Mouse (Mus musculus) hindbrain, embryonic 11.5 days (tissue): ENCODE results near the gene 2410015M20Rik. TPM values are rescaled to one million over a fixed set of nuclear protein-coding genes. Genes with fewer than 3 reads are reported as not detected.
A peak's percentile ranks its signal among the peaks of the same experiment; 100 is the strongest.

Experiments
- ATAC-seq: fragments of 200-750 bp; cut with Nextera tagmentation; 2 replicates; pipeline ENCODE4 v1.8.0; 2017; ENCODE audit warnings: mild to moderate bottlenecking, moderate TSS enrichment, moderate library complexity; ENCODE audit not compliant: low FRiP score
- DNase-seq: peaks from one replicate; pipeline ENCODE4 v3.0.0-alpha.2; 2015; ENCODE audit warnings: low spot score
- H3K27ac ChIP-seq: fragments of 300-500 bp; sonication (generic); 2 replicates; pipeline ENCODE4 v1.5.1; 2014; ENCODE audit warnings: mild to moderate bottlenecking, low read depth, low read length
- H3K27me3 ChIP-seq: fragments of 300-500 bp; sonication (generic); 2 replicates; pipeline ENCODE4 v1.6.1; 2014; ENCODE audit warnings: mild to moderate bottlenecking, low read length, moderate library complexity, mixed read lengths; ENCODE audit not compliant: control insufficient read depth, insufficient read depth
- H3K36me3 ChIP-seq: fragments of 300-500 bp; sonication (generic); 2 replicates; pipeline ENCODE4 v1.6.1; 2014; ENCODE audit warnings: mild to moderate bottlenecking, low read length, moderate library complexity, mixed read lengths; ENCODE audit not compliant: control insufficient read depth, insufficient read depth
- H3K4me1 ChIP-seq: fragments of 300-500 bp; sonication (generic); replicated peaks from 2 replicates; pipeline ENCODE4 v1.6.1; 2014; ENCODE audit warnings: low read length, mixed read lengths; ENCODE audit not compliant: control insufficient read depth, insufficient read depth
- H3K4me2 ChIP-seq: fragments of 300-500 bp; sonication (generic); replicated peaks from 2 replicates; pipeline ENCODE4 v1.6.1; 2014; ENCODE audit warnings: mild to moderate bottlenecking, low read depth, low read length
- H3K4me3 ChIP-seq: fragments of 300-500 bp; sonication (generic); 2 replicates; pipeline ENCODE4 v1.5.1; 2014; ENCODE audit warnings: low read depth, low read length
- H3K9ac ChIP-seq: fragments of 300-500 bp; sonication (generic); 2 replicates; pipeline ENCODE4 v1.6.1; 2014; ENCODE audit warnings: low read depth, low read length
- H3K9me3 ChIP-seq: fragments of 300-500 bp; sonication (generic); 2 replicates; pipeline ENCODE4 v1.6.1; 2016; ENCODE audit warnings: low read length; ENCODE audit not compliant: control insufficient read depth
- WGBS: fragments of 180-500 bp; shearing (Covaris S2); extraction: QIAGEN DNeasy Blood & Tissue Kit; methylation state at CpG from one replicate; pipeline ENCODE4 v1.1.7; 2014; 5-methylcytosine and 5-hydroxymethylcytosine counted together
- polyA plus RNA-seq: library from polyadenylated mRNA; unstranded; fragments of >200 nt; fragmentation: Nextera tagmentation; extraction: Ambion mirVana; gene quantifications from 2 replicates; pipeline ENCODE4 v1.2.1, GENCODE M21; 2014

2410015M20Rik gene
- polyA plus RNA-seq, result 184 and 192 TPM in 2 replicates

DNA sequence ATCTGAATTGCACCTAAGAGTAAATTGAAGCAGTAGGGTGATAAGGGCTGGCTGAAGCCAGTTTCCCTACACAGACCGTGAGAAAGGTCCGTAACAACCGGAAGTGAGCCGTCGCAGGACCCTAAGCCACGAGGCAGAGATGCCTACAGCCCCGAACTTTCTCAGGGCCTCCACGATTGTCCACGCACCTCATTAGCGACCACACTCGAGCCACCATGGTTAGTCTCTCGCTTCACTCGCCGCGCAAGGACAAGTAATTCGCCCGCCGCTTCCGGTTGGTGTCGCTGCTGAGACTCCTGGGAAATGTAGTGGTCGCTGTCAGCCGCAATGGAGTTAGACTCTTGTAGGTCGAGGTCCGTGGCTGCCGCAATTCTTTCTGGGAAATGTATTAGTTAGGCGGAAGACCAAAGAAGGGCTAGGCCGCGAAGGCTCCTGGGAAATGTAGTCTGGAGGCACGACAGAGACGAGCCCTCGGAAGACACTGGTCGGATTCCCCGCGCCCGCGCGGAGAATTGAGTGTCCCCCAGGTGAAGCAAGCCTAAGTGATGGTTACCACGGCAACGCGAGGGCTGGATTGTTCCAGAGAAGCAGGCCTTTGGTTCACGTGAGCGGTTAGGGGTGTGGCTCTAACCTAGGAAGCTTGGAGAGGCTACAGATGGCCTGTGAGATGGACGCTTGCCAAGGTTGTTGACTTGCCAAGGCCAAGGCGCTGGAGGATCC is at the start of gene 2410015M20Rik:
TSS of gene 2410015M20Rik (minus strand) at position 320 of the 720 bp plus-strand sequence.
- ATAC-seq (peak; percentile 90), DNase-seq (peak; percentile 95)
- Histone ChIP-seq H3K9me3 (no peaks in the 10 kb centered on the region), H3K4me3 (peak within 1 kb of the TSS; percentile 65), H3K4me1 (peaks cover 7% of the 10 kb centered on the region), H3K27ac (peak within 1 kb of the TSS; percentile 62; the same call in 1 of the 2 replicates), H3K36me3 (peaks cover 2% of the 10 kb centered on the region; the same call in 1 of the 2 replicates), H3K27me3 (no peaks in the 10 kb centered on the region), H3K9ac (peak within 1 kb of the TSS; percentile 75), H3K4me2 (peak within 1 kb of the TSS; percentile 87)
- under 1% methylated on average over 44 of the region's 44 CpGs for WGBS

DNA sequence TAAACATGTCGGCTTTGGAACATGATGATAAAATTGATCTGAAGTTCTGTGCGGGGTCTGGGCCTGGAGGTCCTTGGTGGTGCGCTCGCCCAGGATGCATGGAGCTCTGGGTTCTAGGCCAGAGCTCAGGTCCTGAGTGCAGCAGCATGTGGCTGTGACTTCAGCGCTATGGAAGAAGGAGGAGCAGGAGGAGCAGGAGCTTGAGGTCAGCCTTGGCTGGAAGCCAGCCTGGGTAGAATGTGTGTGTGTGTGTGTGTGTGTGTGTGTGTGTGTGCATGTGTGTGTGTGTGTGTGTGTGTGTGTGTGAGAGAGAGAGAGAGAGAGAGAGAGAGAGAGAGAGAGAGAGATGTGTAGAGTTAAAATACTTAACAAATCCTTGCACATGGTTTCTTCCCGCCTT is 46.6 kb upstream of the 2410015M20Rik start:
- Histone ChIP-seq H3K9ac (no peak overlapping the region), H3K4me1 (no peaks in the 10 kb centered on the region), H3K4me2 (no peak overlapping the region), H3K9me3 (no peaks in the 10 kb centered on the region), H3K4me3 (no peak overlapping the region), H3K27me3 (no peaks in the 10 kb centered on the region), H3K27ac (no peak overlapping the region), H3K36me3 (no peaks in the 10 kb centered on the region)
- ATAC-seq (no peak), DNase-seq (no peak)
- 88% methylated on average over 6 of the region's 6 CpGs for WGBS

DNA sequence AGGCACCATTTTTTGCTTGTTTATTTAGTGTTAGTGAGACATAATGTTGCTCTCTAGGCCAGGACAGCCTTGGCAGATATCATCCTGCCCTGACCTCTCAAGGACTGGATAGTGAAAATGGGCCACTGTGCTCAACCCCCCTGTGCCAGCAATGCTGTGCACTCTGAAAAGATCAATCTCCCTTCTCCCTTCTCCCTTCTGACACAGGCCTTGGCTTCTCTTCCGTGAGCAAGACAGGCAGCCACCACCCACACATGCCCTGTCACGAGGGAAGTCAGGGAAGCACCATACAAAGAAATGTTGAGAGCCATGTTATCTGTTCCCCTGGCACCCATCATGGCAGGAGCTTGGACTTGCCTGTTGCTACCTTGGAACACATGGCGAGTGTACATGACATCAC is 45.7 kb upstream of the 2410015M20Rik start:
- no peaks in the 10 kb centered on the region for H3K4me1 ChIP-seq
- no peak overlapping the region for H3K4me2 ChIP-seq
- no peak for DNase-seq
- ATAC-seq, result no peak
- 81% methylated on average over 3 of the region's 3 CpGs for WGBS
- no peak overlapping the region for H3K4me3 ChIP-seq
- H3K9ac ChIP-seq, result no peak overlapping the region
- no peak overlapping the region for H3K27ac ChIP-seq
- H3K36me3 ChIP-seq, result no peaks in the 10 kb centered on the region
- H3K9me3 ChIP-seq, result no peaks in the 10 kb centered on the region
- H3K27me3 ChIP-seq, result no peaks in the 10 kb centered on the region

GRCm38 (mm10) chr17:56654771-56655170 is 45.2 kb upstream of the 2410015M20Rik start:
- WGBS, result 80% methylated on average over 2 of the region's 2 CpGs
- no peak overlapping the region for H3K9ac ChIP-seq
- no peak overlapping the region for H3K27ac ChIP-seq
- no peaks in the 10 kb centered on the region for H3K27me3 ChIP-seq
- H3K36me3 ChIP-seq, result no peaks in the 10 kb centered on the region
- ATAC-seq (no peak), DNase-seq (no peak)
- H3K4me3 ChIP-seq, result no peak overlapping the region
- H3K4me1 ChIP-seq, result no peaks in the 10 kb centered on the region
- H3K4me2 ChIP-seq, result no peak overlapping the region
- H3K9me3 ChIP-seq, result no peaks in the 10 kb centered on the region

GRCm38 (mm10) chr17:56651801-56652200 is 42.2 kb upstream of the 2410015M20Rik start:
- ATAC-seq (no peak), DNase-seq (no peak)
- Histone ChIP-seq H3K4me3 (no peak overlapping the region), H3K27me3 (no peaks in the 10 kb centered on the region), H3K27ac (no peak overlapping the region), H3K36me3 (no peaks in the 10 kb centered on the region), H3K9me3 (no peaks in the 10 kb centered on the region), H3K4me2 (no peak overlapping the region), H3K4me1 (no peaks in the 10 kb centered on the region), H3K9ac (no peak overlapping the region)
- WGBS, result 36% methylated on average over 10 of the region's 10 CpGs

- Histone ChIP-seq H3K36me3 (no peaks in the 10 kb centered on the region), H3K4me2 (no peak overlapping the region), H3K9me3 (no peaks in the 10 kb centered on the region), H3K9ac (no peak overlapping the region), H3K27ac (no peak overlapping the region), H3K4me1 (no peaks in the 10 kb centered on the region), H3K4me3 (no peak overlapping the region), H3K27me3 (no peaks in the 10 kb centered on the region)
- DNase-seq (no peak), ATAC-seq (no peak)
- WGBS, result 81% methylated on average over 9 of the region's 13 CpGs
These were observed 38.0 kb upstream of the 2410015M20Rik start for GRCm38 (mm10) chr17:56647546-56647945.

DNA sequence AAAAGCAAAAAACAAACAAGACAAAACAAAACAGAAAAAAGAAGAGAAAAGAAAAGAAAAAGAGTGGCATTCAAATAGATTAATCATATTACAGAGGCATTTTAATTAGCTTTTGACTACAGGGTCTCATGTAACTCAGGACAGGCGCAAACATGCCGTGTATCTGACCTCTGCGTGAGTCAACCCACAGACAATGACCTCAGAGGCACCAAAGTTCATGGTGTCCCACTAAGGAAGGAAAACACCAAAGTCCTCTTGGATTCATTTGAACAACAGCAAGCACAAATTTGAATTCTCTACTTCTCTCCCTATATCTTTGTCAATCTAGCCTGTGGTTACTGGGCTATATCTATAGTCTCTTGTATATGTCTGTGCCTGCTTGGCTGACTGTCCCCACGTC is 33.7 kb upstream of the 2410015M20Rik start:
- Histone ChIP-seq H3K27ac (no peak overlapping the region), H3K4me2 (no peak overlapping the region), H3K9ac (no peak overlapping the region), H3K27me3 (no peaks in the 10 kb centered on the region), H3K36me3 (no peaks in the 10 kb centered on the region), H3K4me3 (no peak overlapping the region), H3K4me1 (no peaks in the 10 kb centered on the region), H3K9me3 (no peaks in the 10 kb centered on the region)
- no peak for DNase-seq
- no peak for ATAC-seq
- WGBS, result 85% methylated on average over 4 of the region's 4 CpGs

- H3K9ac ChIP-seq, result no peak overlapping the region
- DNase-seq (no peak), ATAC-seq (no peak)
- H3K4me2 ChIP-seq, result no peak overlapping the region
- no peak overlapping the region for H3K27ac ChIP-seq
- H3K27me3 ChIP-seq, result no peaks in the 10 kb centered on the region
- H3K4me1 ChIP-seq, result no peaks in the 10 kb centered on the region
- no peaks in the 10 kb centered on the region for H3K36me3 ChIP-seq
- H3K4me3 ChIP-seq, result no peak overlapping the region
- H3K9me3 ChIP-seq, result no peaks in the 10 kb centered on the region
- WGBS, result 86% methylated on average over 6 of the region's 6 CpGs
These were observed 24.5 kb upstream of the 2410015M20Rik start for GRCm38 (mm10) chr17:56634023-56634422.

DNA sequence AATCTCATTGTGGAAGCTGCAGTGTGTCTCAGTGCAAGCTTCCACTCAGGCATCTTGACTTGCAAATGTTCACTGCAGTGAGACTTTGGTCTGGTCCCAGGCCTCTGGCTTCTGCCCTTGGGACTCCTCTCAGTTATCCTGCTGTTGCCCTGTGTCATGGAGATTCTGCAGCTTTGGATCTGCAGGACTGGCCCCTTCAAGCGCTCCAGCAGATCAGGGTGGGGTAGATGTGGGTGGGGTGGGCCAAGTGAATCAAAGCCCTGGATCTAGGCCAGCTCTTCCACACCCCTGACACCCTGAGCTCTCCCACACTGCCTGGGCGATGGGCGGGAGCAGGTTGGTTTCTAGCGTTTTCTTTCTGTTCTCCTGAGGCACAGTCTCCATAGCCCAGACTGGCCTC is 22.2 kb upstream of the 2410015M20Rik start:
- H3K4me1 ChIP-seq, result peaks cover 2% of the 10 kb centered on the region; the same call in 1 of the 2 replicates
- no peaks in the 10 kb centered on the region for H3K36me3 ChIP-seq
- WGBS, result 59% methylated on average over 4 of the region's 4 CpGs
- DNase-seq, result no peak
- ATAC-seq, result no peak
- H3K27me3 ChIP-seq, result no peaks in the 10 kb centered on the region
- H3K9me3 ChIP-seq, result no peaks in the 10 kb centered on the region
- H3K4me3 ChIP-seq, result no peak overlapping the region
- no peak overlapping the region for H3K4me2 ChIP-seq
- H3K9ac ChIP-seq, result no peak overlapping the region
- no peak overlapping the region for H3K27ac ChIP-seq
